Mouse (Mus musculus) small intestine, adult 2 months (tissue): ENCODE measurements around the gene Cbx2.

Source experiments
- CTCF ChIP-seq: fragments of 200-500 bp; IDR thresholded peaks from 2 replicates; pipeline ENCODE4 v1.5.1; 2012; ENCODE audit warnings: low read depth, mild to moderate bottlenecking, control low read depth, inconsistent platforms, low read length, moderate library complexity, mixed read lengths; ENCODE audit not compliant: insufficient replicate concordance, insufficient read length; ENCODE audit errors: extremely low read depth
- POLR2A ChIP-seq: fragments of 200-500 bp; IDR thresholded peaks from 2 replicates; pipeline ENCODE4 v1.6.1; 2012; ENCODE audit warnings: low read depth, mild to moderate bottlenecking, control low read depth, inconsistent platforms, low read length, moderate library complexity

- TF ChIP-seq POLR2A (peak; percentile 57; the same call in 1 of the 2 replicates), CTCF (no peak)
These were observed 48.4 kb upstream of the Cbx2 start for GRCm38 (mm10) chr11:118974340-118974739.
